Mouse (Mus musculus) bone marrow macrophage, adult 2 months (primary cell): ENCODE results near the gene Gabpb2. TPM values are rescaled to one million over a fixed set of nuclear protein-coding genes. Genes with fewer than 3 reads are reported as not detected.

Experiments used
- H3K27ac ChIP-seq: 2 replicates; pipeline ENCODE4 v1.5.1; 2012; ENCODE audit warnings: low read depth, low read length; ENCODE audit not compliant: insufficient read depth
- H3K4me1 ChIP-seq: 2 replicates; pipeline ENCODE4 v1.6.1; 2012; ENCODE audit warnings: low read length; ENCODE audit not compliant: control insufficient read depth, insufficient read depth
- H3K4me3 ChIP-seq: 2 replicates; pipeline ENCODE4 v1.5.1; 2012; ENCODE audit warnings: mild to moderate bottlenecking, low read length, moderate library complexity; ENCODE audit not compliant: insufficient read depth
- CTCF ChIP-seq: IDR thresholded peaks from 2 replicates; pipeline ENCODE4 v1.5.1; 2012; ENCODE audit warnings: low read depth, mild to moderate bottlenecking, low read length, moderate library complexity
- POLR2A ChIP-seq: IDR thresholded peaks from 2 replicates; pipeline ENCODE4 v1.6.1; 2012; ENCODE audit warnings: mild to moderate bottlenecking, low read depth, low read length, borderline replicate concordance
- polyA plus RNA-seq: library from polyadenylated mRNA; stranded (reverse); fragments of >200 nt; gene quantifications from 2 replicates; pipeline ENCODE4 v1.2.4, GENCODE M21; 2012; ENCODE audit not compliant: missing spikeins, insufficient read depth, insufficient read length

Gene Gabpb2
- polyA plus RNA-seq, 1 experiment = 38.8 TPM

DNA sequence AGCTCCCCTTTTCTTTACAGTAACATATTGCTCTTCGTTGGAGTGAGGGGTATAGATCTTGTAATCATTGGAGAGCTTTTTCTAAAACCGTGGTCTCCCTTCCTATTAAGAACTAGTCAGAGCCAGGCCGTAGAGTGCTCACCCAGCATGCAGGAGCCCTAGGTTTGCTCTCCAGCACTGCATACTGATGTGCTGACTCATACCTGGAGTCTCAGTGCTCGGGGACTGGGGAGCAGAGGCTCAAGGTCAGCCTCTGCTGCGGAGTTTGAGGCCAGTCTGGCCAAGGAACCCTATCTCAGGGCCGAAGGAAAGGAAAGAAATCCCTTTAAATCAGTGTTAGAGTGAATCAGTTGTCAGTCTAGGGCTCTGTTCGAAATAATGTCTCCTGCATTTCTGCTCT, 15.1 kb upstream of the Gabpb2 start:
- Histone ChIP-seq H3K27ac (no peak overlapping the region; the same call in 1 of the 2 replicates), H3K4me1 (peaks cover 22% of the 10 kb centered on the region), H3K4me3 (no peak overlapping the region)
- TF ChIP-seq CTCF = no peak
- TF ChIP-seq POLR2A = no peak

- H3K27ac ChIP-seq = peak within 1 kb of the TSS; percentile 99
- H3K4me1 ChIP-seq = peaks cover 18% of the 10 kb centered on the region
- peak within 1 kb of the TSS; percentile 88 for H3K4me3 ChIP-seq
- TF ChIP-seq POLR2A (no peak), CTCF (no peak)
Observed at GRCm38 (mm10) chr3:95231298-95232221, 13.8 kb upstream of the Gabpb2 start, which contains the start of gene Mllt11. TSS of gene Mllt11 (minus strand) at chr3:95232171.

DNA sequence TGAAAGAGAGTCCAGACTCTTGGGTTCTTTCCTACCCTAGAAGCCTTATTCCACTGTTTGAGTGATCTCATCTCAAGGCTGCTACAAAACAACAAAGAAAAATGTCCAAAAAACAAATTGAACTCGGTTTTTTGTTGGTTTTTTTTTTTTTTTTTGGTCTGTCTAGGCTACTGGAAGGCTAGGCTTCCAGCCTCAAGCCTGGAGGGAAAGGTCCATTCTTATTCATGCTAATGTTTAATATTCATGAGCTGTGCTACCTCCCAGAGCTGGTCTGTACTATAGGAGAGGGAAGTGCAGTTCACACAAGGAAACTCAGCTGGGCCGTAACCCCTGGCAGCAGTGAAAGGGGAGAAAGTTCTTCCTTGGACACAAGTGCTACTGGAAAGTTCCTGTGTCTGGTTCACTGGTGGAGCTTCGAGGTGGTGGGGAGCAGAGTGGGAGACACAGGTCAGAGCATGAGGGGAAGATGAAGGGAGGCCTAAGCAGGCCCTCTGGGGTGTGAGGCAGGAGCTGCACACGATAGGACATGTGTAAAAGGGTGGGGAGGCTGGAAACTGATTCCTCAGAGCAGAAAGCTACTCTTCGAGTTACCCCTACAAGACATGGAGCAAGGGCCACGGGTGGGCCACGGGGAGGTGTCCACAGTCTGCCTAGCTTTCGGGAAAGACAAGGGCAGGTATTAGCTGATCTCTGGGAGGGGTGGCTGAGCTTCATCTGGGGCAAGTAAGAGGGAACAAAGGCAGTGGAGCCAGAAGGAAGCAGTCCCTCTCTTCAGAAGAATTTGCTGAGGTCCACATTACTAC, 13.0 kb upstream of the Gabpb2 start:
- Histone ChIP-seq H3K4me3 (peak overlapping the region; percentile 88), H3K4me1 (peaks cover 18% of the 10 kb centered on the region), H3K27ac (peak overlapping the region; percentile 99)
- TF ChIP-seq POLR2A (no peak), CTCF (no peak)

DNA sequence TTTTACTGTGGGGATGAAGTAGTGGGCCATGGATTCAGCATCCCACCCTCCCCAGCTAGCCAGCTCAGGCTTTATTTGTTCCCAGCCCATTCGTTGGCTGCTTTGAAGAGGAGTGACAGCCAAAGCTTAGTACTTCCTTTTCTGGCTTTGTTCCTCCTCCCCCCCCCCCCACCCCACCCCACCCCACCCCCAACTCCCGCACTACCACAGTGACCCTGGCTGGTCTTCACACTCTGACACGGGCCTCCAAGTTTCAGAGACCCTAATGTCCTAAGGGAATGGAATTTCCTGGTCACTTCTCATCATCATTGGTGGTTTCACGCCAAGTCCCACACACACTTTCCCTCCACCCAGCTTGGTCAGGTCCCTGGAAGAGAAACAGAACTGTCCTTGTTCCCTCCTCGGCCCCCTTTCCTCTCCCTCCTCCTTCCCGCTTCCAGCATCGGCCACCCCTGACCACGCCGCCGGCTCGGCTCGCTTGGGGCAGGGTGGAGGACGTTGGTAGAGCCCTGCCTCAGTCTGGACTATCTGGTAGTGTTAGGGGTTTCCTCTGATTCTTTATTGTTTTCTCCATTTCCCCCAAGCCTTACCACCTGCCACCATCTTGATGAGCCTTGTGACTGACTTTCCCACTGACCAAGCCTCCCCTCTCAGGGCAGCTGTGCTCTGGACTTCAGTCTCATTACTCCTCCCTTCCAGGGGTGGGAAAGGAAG, 12.2 kb upstream of the Gabpb2 start:
- H3K4me1 ChIP-seq = peaks cover 18% of the 10 kb centered on the region
- no peak for TF ChIP-seq CTCF
- no peak for TF ChIP-seq POLR2A
- peak overlapping the region; percentile 99 for H3K27ac ChIP-seq
- peak overlapping the region; percentile 88 for H3K4me3 ChIP-seq

- Histone ChIP-seq H3K4me3 (peak overlapping the region; percentile 88), H3K4me1 (peaks cover 18% of the 10 kb centered on the region), H3K27ac (peak overlapping the region; percentile 99)
- TF ChIP-seq CTCF = no peak
- no peak for TF ChIP-seq POLR2A
Observed at GRCm38 (mm10) chr3:95228894-95229780, 11.4 kb upstream of the Gabpb2 start.

DNA sequence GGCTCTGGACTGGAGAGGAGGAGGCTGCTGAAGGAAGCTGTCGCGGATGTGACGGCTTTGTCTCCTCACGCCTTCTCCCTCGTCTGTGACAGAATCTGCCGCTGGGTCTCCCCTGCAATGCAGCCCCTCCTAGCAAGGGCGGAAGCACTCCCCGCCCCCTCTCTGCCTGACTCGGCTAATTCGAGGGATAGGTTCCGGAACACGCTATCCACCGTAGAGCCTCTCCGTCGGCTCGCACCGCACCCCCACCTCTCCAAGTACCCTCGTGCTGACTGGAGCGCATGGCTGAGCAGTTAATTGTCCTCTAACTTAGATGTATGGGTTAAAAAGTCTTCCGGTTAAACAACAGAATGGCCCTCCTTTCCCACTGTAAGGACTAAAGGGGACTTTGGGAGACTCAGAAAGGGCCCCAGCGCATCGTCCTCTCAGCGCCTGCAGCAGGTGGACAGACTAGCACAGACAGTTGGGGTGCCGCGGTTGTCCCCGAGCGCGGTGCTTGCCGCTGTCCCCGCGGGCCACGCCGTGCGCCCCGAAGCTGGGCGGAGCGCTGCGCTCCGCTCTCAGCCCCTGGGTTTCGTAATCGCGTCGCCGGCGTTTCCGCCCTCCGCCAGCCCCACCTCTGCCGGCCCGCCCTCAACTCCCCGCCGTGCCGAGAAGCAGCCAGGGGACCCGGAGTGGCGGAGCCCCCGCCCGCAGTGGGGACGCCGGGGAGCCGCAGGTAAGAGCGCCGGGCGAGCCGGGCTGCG, 10.6 kb upstream of the Gabpb2 start, which contains the start of gene Cdc42se1:
TSS of gene Cdc42se1 (plus strand) at position 585 of the 746 bp plus-strand sequence.
- Histone ChIP-seq H3K4me1 (peaks cover 18% of the 10 kb centered on the region), H3K4me3 (peak within 1 kb of the TSS; percentile 88), H3K27ac (peak within 1 kb of the TSS; percentile 99)
- TF ChIP-seq POLR2A (peak; percentile 9; the same call in 1 of the 2 replicates), CTCF (no peak)

DNA sequence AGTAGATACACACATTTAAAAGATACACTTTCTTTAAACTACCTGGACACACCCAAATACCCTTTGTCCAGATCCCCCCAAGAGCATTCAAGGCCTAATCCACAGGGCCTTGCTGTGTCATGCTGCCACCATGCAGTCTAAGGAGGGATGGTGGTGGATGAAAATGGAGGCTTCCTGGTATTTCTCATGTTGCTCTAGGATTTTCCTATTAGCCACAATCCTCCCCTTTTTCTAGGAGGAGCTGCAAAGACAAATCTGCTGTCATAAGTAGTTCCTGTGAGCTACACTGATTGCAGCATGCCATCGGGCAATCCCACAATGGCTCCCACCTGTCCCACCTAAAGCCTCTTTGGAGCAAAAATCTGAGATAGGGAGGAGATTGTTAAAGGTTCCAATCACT, 9.5 kb upstream of the Gabpb2 start:
- Histone ChIP-seq H3K4me3 (peak overlapping the region; percentile 55), H3K4me1 (peaks cover 11% of the 10 kb centered on the region), H3K27ac (peak overlapping the region; percentile 26)
- TF ChIP-seq POLR2A (no peak), CTCF (no peak)

DNA sequence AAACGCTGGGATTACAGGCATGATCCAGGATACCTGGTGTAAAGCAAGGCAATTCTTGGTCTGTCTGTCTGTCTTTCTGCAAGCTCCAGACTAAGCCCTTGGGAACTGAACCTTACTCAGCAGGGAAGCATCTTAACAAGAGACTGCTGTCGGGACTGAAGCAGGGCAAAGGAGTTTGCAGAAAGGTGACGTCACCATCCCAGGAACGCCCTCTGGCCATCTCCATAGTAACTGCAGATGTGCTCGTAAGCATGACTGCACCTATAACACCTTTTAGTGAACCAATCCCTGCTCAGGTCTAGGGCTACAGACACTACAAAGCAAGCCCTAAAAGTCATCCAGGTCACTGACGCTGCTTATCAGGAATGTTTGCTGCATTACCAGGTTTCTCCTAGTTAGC, 6.6 kb upstream of the Gabpb2 start:
- TF ChIP-seq POLR2A (no peak), CTCF (no peak)
- H3K4me1 ChIP-seq = no peaks in the 10 kb centered on the region; the same call in 1 of the 2 replicates
- no peak overlapping the region for H3K4me3 ChIP-seq
- no peak overlapping the region for H3K27ac ChIP-seq
